Mouse (Mus musculus): ENCODE measurements around the gene Ccdc180. TPM values are rescaled to one million over a fixed set of nuclear protein-coding genes. Genes with fewer than 3 reads are reported as not detected.

Ccdc180 gene
- polyA plus RNA-seq, 1 experiment, result not detected

DNA sequence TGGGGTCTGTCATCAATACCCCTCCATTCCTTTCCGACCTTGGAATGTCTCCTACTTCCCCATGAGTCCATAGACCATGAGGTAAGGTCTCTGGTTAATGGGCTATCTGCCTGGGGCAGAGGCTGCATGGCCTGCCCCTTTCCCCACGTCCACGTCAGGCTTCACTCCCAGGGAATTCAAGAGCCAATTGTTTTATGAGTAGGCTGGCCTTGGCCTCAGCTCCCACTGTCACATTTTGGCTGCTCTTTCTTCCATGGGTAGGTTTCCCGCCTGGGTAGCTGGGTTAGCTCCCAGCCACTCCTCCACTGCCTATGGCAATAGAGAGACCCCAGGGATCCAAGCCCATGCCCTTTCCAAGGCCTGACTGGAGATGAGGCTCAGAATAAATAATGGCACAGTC, 38.5 kb downstream of the Ccdc180 start:
- Histone ChIP-seq H3K4me3 (ENCODE audit: insufficient read depth, low read depth, low read length) (no peak overlapping the region), H3K4me1 (ENCODE audit: control insufficient read depth, insufficient read depth, low read length) (no peaks in the 10 kb centered on the region), H3K27ac (ENCODE audit: insufficient read depth, low read depth, low read length) (no peak overlapping the region)
- TF ChIP-seq CTCF (IDR thresholded peaks at IDR 0.05; ENCODE audit: insufficient read depth, low read depth, low read length), result no peak
- TF ChIP-seq POLR2A (IDR thresholded peaks at IDR 0.05; ENCODE audit: insufficient read depth, low read depth, low read length), result no peak
- 70% methylated on average over 4 of the region's 4 CpGs for WGBS

DNA sequence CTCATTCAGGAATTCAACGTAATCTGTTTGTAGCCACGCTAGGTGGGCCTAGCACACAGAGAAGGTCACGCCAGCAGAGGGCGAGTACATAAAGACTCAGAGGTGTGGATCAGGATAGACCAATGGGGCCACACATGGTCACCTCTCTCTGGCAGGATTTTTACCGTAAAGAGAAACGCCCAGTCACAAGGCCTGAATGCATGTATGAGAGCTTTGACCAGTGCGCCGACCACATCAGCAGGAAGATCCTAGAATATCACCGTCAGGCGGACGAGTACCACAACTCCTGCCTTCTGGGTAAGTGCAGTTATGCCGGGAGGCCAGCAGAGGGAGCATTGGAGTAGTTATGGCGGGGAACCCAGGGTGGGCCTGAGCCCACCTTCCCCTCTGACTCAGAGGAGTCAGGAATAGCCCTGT, 51.5 kb downstream of the Ccdc180 start:
- TF ChIP-seq POLR2A (IDR thresholded peaks at IDR 0.05; ENCODE audit: insufficient read depth, low read depth, low read length) (no peak), CTCF (IDR thresholded peaks at IDR 0.05; ENCODE audit: insufficient read depth, low read depth, low read length) (peak; percentile 80)
- WGBS, result 24% methylated on average over 13 of the region's 13 CpGs
- Histone ChIP-seq H3K4me3 (ENCODE audit: insufficient read depth, low read depth, low read length) (no peak overlapping the region), H3K27ac (ENCODE audit: insufficient read depth, low read depth, low read length) (no peak overlapping the region), H3K4me1 (ENCODE audit: control insufficient read depth, insufficient read depth, low read length) (no peaks in the 10 kb centered on the region)

DNA sequence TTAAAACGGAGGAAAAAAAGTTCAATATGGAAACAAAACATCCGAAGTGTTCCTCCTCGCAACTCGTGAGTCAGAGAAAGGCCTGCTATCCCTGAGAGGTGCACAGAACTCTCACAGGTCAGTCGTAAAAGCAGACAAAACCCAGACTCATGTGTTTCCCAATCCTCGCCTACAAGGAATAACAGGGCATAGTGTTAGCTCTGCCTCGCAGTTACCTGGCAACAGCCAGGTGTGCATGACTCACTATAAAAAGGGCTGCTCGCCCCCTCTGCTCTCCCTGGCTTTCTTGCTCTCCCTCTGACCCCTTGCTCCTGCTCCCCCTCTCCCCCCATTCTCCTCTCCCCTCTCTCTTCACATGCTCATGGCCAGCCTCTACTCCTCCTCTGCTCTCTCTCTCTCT, 57.6 kb downstream of the Ccdc180 start:
- TF ChIP-seq CTCF (IDR thresholded peaks at IDR 0.05; ENCODE audit: insufficient read depth, low read depth, low read length), result no peak
- 84% methylated on average over 8 of the region's 8 CpGs for WGBS
- H3K4me1 ChIP-seq (ENCODE audit: control insufficient read depth, insufficient read depth, low read length), result peaks cover 7% of the 10 kb centered on the region; the same call in 1 of the 2 replicates
- no peak overlapping the region for H3K4me3 ChIP-seq (ENCODE audit: insufficient read depth, low read depth, low read length)
- H3K27ac ChIP-seq (ENCODE audit: insufficient read depth, low read depth, low read length), result no peak overlapping the region

- Histone ChIP-seq H3K4me1 (ENCODE audit: control insufficient read depth, insufficient read depth, low read length) (peaks cover 7% of the 10 kb centered on the region; the same call in 1 of the 2 replicates), H3K27ac (ENCODE audit: insufficient read depth, low read depth, low read length) (no peak overlapping the region), H3K4me3 (ENCODE audit: insufficient read depth, low read depth, low read length) (no peak overlapping the region)
- TF ChIP-seq CTCF (IDR thresholded peaks at IDR 0.05; ENCODE audit: insufficient read depth, low read depth, low read length) (no peak), POLR2A (IDR thresholded peaks at IDR 0.05; ENCODE audit: insufficient read depth, low read depth, low read length) (no peak)
- 78% methylated on average over 7 of the region's 7 CpGs for WGBS
Observed at GRCm38 (mm10) chr4:45949109-45949848, 59.2 kb downstream of the Ccdc180 start.

- Histone ChIP-seq H3K4me3 (ENCODE audit: insufficient read depth, low read depth, low read length) (no peak overlapping the region), H3K27ac (ENCODE audit: insufficient read depth, low read depth, low read length) (no peak overlapping the region), H3K4me1 (ENCODE audit: control insufficient read depth, insufficient read depth, low read length) (peaks cover 7% of the 10 kb centered on the region; the same call in 1 of the 2 replicates)
- TF ChIP-seq POLR2A (IDR thresholded peaks at IDR 0.05; ENCODE audit: insufficient read depth, low read depth, low read length) (no peak), CTCF (IDR thresholded peaks at IDR 0.05; ENCODE audit: insufficient read depth, low read depth, low read length) (no peak)
- WGBS, result 93% methylated on average over 16 of the region's 18 CpGs
Observed at GRCm38 (mm10) chr4:45951830-45952229, 61.7 kb downstream of the Ccdc180 start.

DNA sequence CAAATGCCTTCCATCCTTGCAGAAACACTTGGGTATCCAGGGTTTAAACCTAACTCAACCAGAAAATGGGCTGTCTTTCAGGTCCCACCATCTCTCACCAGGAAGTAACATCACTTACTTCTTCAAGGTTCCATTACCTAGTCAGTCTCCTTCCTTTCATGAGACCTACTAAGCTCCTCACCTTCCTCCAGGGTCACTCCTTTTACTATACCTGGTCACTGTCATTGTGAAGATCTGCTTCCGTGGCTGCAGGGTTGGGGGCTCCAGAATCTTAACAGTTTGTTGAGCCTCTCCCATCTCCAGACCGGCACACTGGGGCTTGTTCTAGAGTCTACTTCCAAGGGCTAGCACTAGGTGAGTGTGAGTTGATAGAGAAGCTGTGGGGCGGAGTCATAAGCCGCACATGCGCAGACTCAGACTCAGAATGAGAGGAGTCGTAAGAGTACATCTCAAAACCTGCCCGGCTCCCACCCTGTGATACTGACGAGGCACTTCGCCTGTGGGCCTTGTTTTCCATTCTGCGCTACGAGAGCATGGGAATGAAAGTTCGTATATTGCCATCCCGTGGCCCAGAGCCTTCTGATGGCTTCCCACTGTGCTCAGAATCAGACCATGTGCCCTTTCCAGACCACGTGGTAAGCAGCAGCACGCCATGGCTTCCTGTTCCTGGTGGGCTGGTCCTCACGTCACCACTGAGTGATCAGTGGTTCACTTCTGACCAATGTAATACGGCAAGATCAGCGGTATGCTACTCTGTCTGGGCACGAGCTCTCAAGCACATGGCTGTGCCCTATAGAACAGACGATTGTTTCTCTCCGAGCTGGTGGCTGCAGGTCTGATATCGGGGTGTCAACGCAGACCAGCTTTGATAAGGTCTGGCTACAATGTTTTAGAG, 63.2 kb downstream of the Ccdc180 start:
- no peak overlapping the region for H3K27ac ChIP-seq (ENCODE audit: insufficient read depth, low read depth, low read length)
- peaks cover 3% of the 10 kb centered on the region; the same call in 1 of the 2 replicates for H3K4me1 ChIP-seq (ENCODE audit: control insufficient read depth, insufficient read depth, low read length)
- TF ChIP-seq CTCF (IDR thresholded peaks at IDR 0.05; ENCODE audit: insufficient read depth, low read depth, low read length), result no peak
- no peak for TF ChIP-seq POLR2A (IDR thresholded peaks at IDR 0.05; ENCODE audit: insufficient read depth, low read depth, low read length)
- H3K4me3 ChIP-seq (ENCODE audit: insufficient read depth, low read depth, low read length), result no peak overlapping the region
- WGBS, result 90% methylated on average over 23 of the region's 23 CpGs

DNA sequence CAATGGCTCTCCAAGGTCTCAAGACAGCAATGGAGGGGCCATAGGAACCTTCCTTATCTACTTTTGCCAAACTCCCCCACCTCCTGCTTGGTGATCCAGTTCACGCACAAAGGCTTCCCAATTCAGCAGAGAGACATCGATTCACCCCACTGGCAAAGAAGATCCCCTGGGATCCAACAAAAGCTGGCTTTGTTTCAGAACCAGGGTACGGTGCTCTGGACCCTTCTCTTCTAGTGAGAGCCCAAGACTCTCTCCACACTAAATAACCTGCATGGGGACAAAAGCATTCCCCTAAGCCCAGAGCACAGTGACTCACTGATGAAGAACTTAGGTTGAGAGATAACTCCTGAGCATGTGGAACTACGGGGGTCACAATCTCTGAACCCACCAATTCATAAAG, 65.1 kb downstream of the Ccdc180 start:
- 87% methylated on average over 4 of the region's 4 CpGs for WGBS

DNA sequence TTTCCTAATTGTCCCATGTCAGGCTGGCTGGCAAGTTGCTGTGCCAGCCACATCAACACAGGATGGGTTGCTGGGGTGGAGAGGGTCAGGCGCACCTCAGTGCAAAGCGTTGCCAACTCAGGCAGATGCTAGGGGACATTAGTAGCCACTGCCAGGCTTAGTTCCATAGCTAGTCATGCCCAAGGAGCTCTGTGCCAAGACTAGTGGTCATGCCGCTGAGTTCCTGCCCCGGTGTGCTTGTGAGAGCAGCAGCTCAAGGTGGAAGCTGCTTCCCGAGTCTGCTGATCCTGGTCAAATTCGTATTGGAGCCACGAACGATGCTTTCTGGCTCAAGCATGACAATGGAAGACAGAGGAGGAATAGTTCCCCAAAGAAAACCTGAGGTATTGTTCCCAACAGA, 66.0 kb downstream of the Ccdc180 start:
- WGBS, result 96% methylated on average over 8 of the region's 8 CpGs
- no peaks in the 10 kb centered on the region for H3K4me1 ChIP-seq (ENCODE audit: control insufficient read depth, insufficient read depth, low read length)
- no peak overlapping the region for H3K27ac ChIP-seq (ENCODE audit: insufficient read depth, low read depth, low read length)
- no peak overlapping the region for H3K4me3 ChIP-seq (ENCODE audit: insufficient read depth, low read depth, low read length)
- TF ChIP-seq POLR2A (IDR thresholded peaks at IDR 0.05; ENCODE audit: insufficient read depth, low read depth, low read length) (no peak), CTCF (IDR thresholded peaks at IDR 0.05; ENCODE audit: insufficient read depth, low read depth, low read length) (no peak)

More for the DNA sequence above, 65.1 kb downstream of the Ccdc180 start:
- Histone ChIP-seq H3K4me1 (ENCODE audit: control insufficient read depth, insufficient read depth, low read length) (no peaks in the 10 kb centered on the region), H3K27ac (ENCODE audit: insufficient read depth, low read depth, low read length) (no peak overlapping the region), H3K4me3 (ENCODE audit: insufficient read depth, low read depth, low read length) (no peak overlapping the region)
- TF ChIP-seq POLR2A (IDR thresholded peaks at IDR 0.05; ENCODE audit: insufficient read depth, low read depth, low read length), result no peak
- TF ChIP-seq CTCF (IDR thresholded peaks at IDR 0.05; ENCODE audit: insufficient read depth, low read depth, low read length), result no peak

DNA sequence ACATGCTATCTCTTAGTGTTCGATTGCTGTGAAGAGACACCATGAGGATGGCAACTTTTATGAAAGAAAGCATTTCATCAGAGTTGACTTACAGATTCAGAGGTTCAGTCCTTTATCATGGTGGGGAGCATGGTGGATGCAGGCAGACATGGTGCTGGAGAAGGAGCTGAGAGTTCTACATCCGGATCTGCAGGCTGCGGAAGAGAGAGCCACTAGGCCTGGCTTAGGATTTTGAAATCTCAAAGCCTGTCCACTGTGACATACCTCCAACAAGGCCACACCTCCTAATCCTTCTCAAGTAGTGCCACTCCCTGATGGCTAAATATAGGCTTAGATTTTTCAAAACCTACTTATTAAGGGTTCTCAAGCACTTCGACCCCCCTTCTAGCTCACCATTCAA, 66.6 kb downstream of the Ccdc180 start:
- TF ChIP-seq CTCF (IDR thresholded peaks at IDR 0.05; ENCODE audit: insufficient read depth, low read depth, low read length) (no peak), POLR2A (IDR thresholded peaks at IDR 0.05; ENCODE audit: insufficient read depth, low read depth, low read length) (no peak)
- WGBS, result 92% methylated on average over 4 of the region's 4 CpGs
- Histone ChIP-seq H3K4me3 (ENCODE audit: insufficient read depth, low read depth, low read length) (no peak overlapping the region), H3K27ac (ENCODE audit: insufficient read depth, low read depth, low read length) (no peak overlapping the region), H3K4me1 (ENCODE audit: control insufficient read depth, insufficient read depth, low read length) (no peaks in the 10 kb centered on the region)

Data from olfactory bulb, adult 2 months (tissue).